Mouse (Mus musculus): ENCODE results near the gene Olfr901. TPM values are rescaled to one million over a fixed set of nuclear protein-coding genes. Genes with fewer than 3 reads are reported as not detected.

The Olfr901 gene
- polyA plus RNA-seq, 1 experiment, result not detected

- no peak for DNase-seq
- Histone ChIP-seq H3K4me1 (ENCODE audit: control insufficient read depth, insufficient read depth, low read length) (no peaks in the 10 kb centered on the region), H3K4me3 (replicated peaks; ENCODE audit: insufficient read depth, low read depth, low read length) (no peak within 1 kb of the TSS), H3K27ac (ENCODE audit: insufficient read depth, low read length) (no peak within 1 kb of the TSS), H3K27me3 (ENCODE audit: control insufficient read depth, insufficient read depth, low read length) (no peaks in the 10 kb centered on the region)
- TF ChIP-seq POLR2A (IDR thresholded peaks at IDR 0.05; ENCODE audit: borderline replicate concordance, insufficient read depth, low read length) (no peak), CTCF (IDR thresholded peaks at IDR 0.05; ENCODE audit: borderline replicate concordance, insufficient read depth, low read depth, low read length) (no peak)
Measured at GRCm38 (mm10) chr9:38470807-38471206, 41.6 kb downstream of the Olfr901 start, which contains the start of gene Olfr905. Gene Olfr905, plus strand, starts transcription at chr9:38471107.

Other genes with a start within 250 kb of the Olfr901 start
- gene Olfr891, start 248.6 kb upstream of the Olfr901 start, polyA plus RNA-seq (2012; rRNA removed), result not detected in 2 replicates
- gene Olfr893, start 221.1 kb upstream of the Olfr901 start, polyA plus RNA-seq (2012; rRNA removed), result not detected in 2 replicates
- gene Olfr894, start 211.4 kb upstream of the Olfr901 start, polyA plus RNA-seq (2012; rRNA removed), result not detected in 2 replicates
- gene Olfr143, start 176.7 kb upstream of the Olfr901 start, polyA plus RNA-seq (2012; rRNA removed), result not detected in 2 replicates
- gene Olfr895, start 161.6 kb upstream of the Olfr901 start, polyA plus RNA-seq (2012; rRNA removed), result not detected in 2 replicates
- not detected in 2 replicates for gene Olfr896-ps1, start 138.3 kb upstream of the Olfr901 start, polyA plus RNA-seq (2012; rRNA removed)
- not detected in 2 replicates for gene Olfr25, start 100.4 kb upstream of the Olfr901 start, polyA plus RNA-seq (2012; rRNA removed)
- gene Olfr898, start 81.0 kb upstream of the Olfr901 start, polyA plus RNA-seq (2012; rRNA removed), result not detected in 2 replicates
- not detected in 2 replicates for gene Olfr250, start 62.6 kb upstream of the Olfr901 start, polyA plus RNA-seq (2012; rRNA removed)
- not detected in 2 replicates for gene Olfr251, start 52.4 kb upstream of the Olfr901 start, polyA plus RNA-seq (2012; rRNA removed)
- not detected in 2 replicates for gene Olfr147, start 27.8 kb upstream of the Olfr901 start, polyA plus RNA-seq (2012; rRNA removed)
- not detected in 2 replicates for gene Olfr902, start 18.2 kb downstream of the Olfr901 start, polyA plus RNA-seq (2012; rRNA removed)
- gene Olfr904, start 33.7 kb downstream of the Olfr901 start, polyA plus RNA-seq (2012; rRNA removed), result not detected in 2 replicates
- gene Olfr905, start 41.7 kb downstream of the Olfr901 start, polyA plus RNA-seq (2012; rRNA removed), result not detected in 2 replicates
- gene Olfr906, start 57.6 kb downstream of the Olfr901 start, polyA plus RNA-seq (2012; rRNA removed), result not detected in 2 replicates
- gene Olfr907, start 66.3 kb downstream of the Olfr901 start, polyA plus RNA-seq (2012; rRNA removed), result not detected in 2 replicates
- gene Olfr911-ps1, start 92.1 kb downstream of the Olfr901 start, polyA plus RNA-seq (2012; rRNA removed), result not detected in 2 replicates
- gene Olfr910, start 108.4 kb downstream of the Olfr901 start, polyA plus RNA-seq (2012; rRNA removed), result not detected in 2 replicates
- not detected in 2 replicates for gene Olfr912, start 150.7 kb downstream of the Olfr901 start, polyA plus RNA-seq (2012; rRNA removed)
- not detected in 2 replicates for gene Olfr913, start 163.3 kb downstream of the Olfr901 start, polyA plus RNA-seq (2012; rRNA removed)
- not detected in 2 replicates for gene Olfr914, start 175.6 kb downstream of the Olfr901 start, polyA plus RNA-seq (2012; rRNA removed)
- gene Olfr916, start 230.4 kb downstream of the Olfr901 start, polyA plus RNA-seq (2012; rRNA removed), result not detected in 2 replicates
- gene Olfr917, start 236.4 kb downstream of the Olfr901 start, polyA plus RNA-seq (2012; rRNA removed), result not detected in 2 replicates
- not detected in 2 replicates for gene Olfr918, start 245.1 kb downstream of the Olfr901 start, polyA plus RNA-seq (2012; rRNA removed)

Data from cerebellum, adult 2 months (tissue).